Mouse (Mus musculus) natural killer cell, adult 2 months (primary cell): ENCODE measurements around the gene Ctla4.

Source experiments
- DNase-seq, 2 experiments: peaks; one replicate each; pipeline ENCODE4 v3.0.0; 2022; ENCODE audit warnings: low spot score in 2 of 2

The Ctla4 gene

GRCm38 (mm10) chr1:60920493-60921355 is 33.9 kb downstream of the Ctla4 start:
- DNase-seq = no peak

- DNase-seq = no peak
Observed at GRCm38 (mm10) chr1:60929036-60929435, 42.2 kb downstream of the Ctla4 start.

GRCm38 (mm10) chr1:60930397-60930796 is 43.6 kb downstream of the Ctla4 start:
- DNase-seq = no peak

- no peak for DNase-seq
Observed at GRCm38 (mm10) chr1:60935968-60936581, 49.3 kb downstream of the Ctla4 start.

GRCm38 (mm10) chr1:60936963-60937711 is 50.3 kb downstream of the Ctla4 start:
- no peak for DNase-seq

- no peak for DNase-seq
Observed at GRCm38 (mm10) chr1:60938256-60938655, 51.5 kb downstream of the Ctla4 start.

- DNase-seq = no peak
Observed at GRCm38 (mm10) chr1:60938974-60939373, 52.2 kb downstream of the Ctla4 start.

GRCm38 (mm10) chr1:60940023-60940422 is 53.2 kb downstream of the Ctla4 start:
- DNase-seq = no peak

- no peak for DNase-seq
Observed at GRCm38 (mm10) chr1:60940620-60941019, 53.8 kb downstream of the Ctla4 start.

- peak in 1 of 2 experiments; percentile 52 for DNase-seq
Observed at GRCm38 (mm10) chr1:60941056-60942048, 54.6 kb downstream of the Ctla4 start.

GRCm38 (mm10) chr1:60942921-60943320 is 56.1 kb downstream of the Ctla4 start:
- no peak for DNase-seq

- no peak for DNase-seq
Observed at GRCm38 (mm10) chr1:60945633-60946401, 59.0 kb downstream of the Ctla4 start.

GRCm38 (mm10) chr1:60948112-60948511 is 61.3 kb downstream of the Ctla4 start:
- DNase-seq = no peak

- DNase-seq = no peak
Observed at GRCm38 (mm10) chr1:60952958-60953357, 66.2 kb downstream of the Ctla4 start.

- DNase-seq = no peak
Observed at GRCm38 (mm10) chr1:60953686-60954085, 66.9 kb downstream of the Ctla4 start.

- peak in 1 of 2 experiments; percentile 31 for DNase-seq
Observed at GRCm38 (mm10) chr1:60954759-60955158, 68.0 kb downstream of the Ctla4 start.

- no peak for DNase-seq
Observed at GRCm38 (mm10) chr1:60955186-60955585, 68.4 kb downstream of the Ctla4 start.

- no peak for DNase-seq
Observed at GRCm38 (mm10) chr1:60956196-60956595, 69.4 kb downstream of the Ctla4 start.

GRCm38 (mm10) chr1:60958287-60958686 is 71.5 kb downstream of the Ctla4 start:
- DNase-seq = no peak

- no peak for DNase-seq
Observed at GRCm38 (mm10) chr1:60959246-60959645, 72.4 kb downstream of the Ctla4 start.
